Mouse (Mus musculus) megakaryocyte, embryonic 14.5 days (primary cell): ENCODE measurements around the gene Fbxl17.

Experiments
- FLI1 ChIP-seq: IDR thresholded peaks from 2 replicates; pipeline ENCODE4 v1.6.1; 2012; ENCODE audit warnings: low read length, inconsistent platforms, mixed read lengths
- GATA1 ChIP-seq: IDR thresholded peaks from 3 replicates; pipeline ENCODE4 v1.6.1; 2012; ENCODE audit warnings: mixed read lengths, low read length, inconsistent platforms, borderline replicate concordance

- no peak for TF ChIP-seq FLI1
- no peak for TF ChIP-seq GATA1
These were observed 257.1 kb downstream of the Fbxl17 start for GRCm38 (mm10) chr17:63242761-63243160.
